Mouse (Mus musculus) liver, adult 2 months (tissue): Measurements from ENCODE around the gene 4930519G04Rik. TPM values are rescaled to one million over a fixed set of nuclear protein-coding genes. Genes with fewer than 3 reads are reported as not detected.
"Not testable (repeated sequence)": the region's sequence is repeated elsewhere in the genome, so short reads cannot be mapped to it uniquely, and the experiment has no call there.

ENCODE experiments used
- DNase-seq: peaks from one replicate; pipeline ENCODE4 v3.0.0-alpha.2; 2011; ENCODE audit warnings: low read depth, low spot score; ENCODE audit errors: extremely low read depth
- H3K27ac ChIP-seq: fragments of 200-500 bp; replicated peaks from 2 replicates; pipeline ENCODE4 v1.5.1; 2012; ENCODE audit warnings: low read depth, mild to moderate bottlenecking, control low read depth, inconsistent platforms, low read length; ENCODE audit not compliant: insufficient read depth
- H3K27me3 ChIP-seq: fragments of 200-500 bp; 2 replicates; pipeline ENCODE4 v1.6.1; 2012; ENCODE audit warnings: mild to moderate bottlenecking, moderate library complexity, low read length, inconsistent platforms; ENCODE audit not compliant: control insufficient read depth, insufficient read depth
- H3K36me3 ChIP-seq: fragments of 200-500 bp; 2 replicates; pipeline ENCODE4 v1.6.1; 2012; ENCODE audit warnings: low read length, inconsistent platforms; ENCODE audit not compliant: control insufficient read depth, insufficient read depth
- H3K4me1 ChIP-seq: fragments of 200-500 bp; 2 replicates; pipeline ENCODE4 v1.6.1; 2011; ENCODE audit warnings: low read length; ENCODE audit not compliant: control insufficient read depth, insufficient read depth
- H3K4me3 ChIP-seq: fragments of 200-500 bp; 2 replicates; pipeline ENCODE4 v1.5.1; 2011; ENCODE audit warnings: low read depth, mild to moderate bottlenecking, control low read depth, low read length, moderate library complexity; ENCODE audit not compliant: insufficient read depth
- H3K79me2 ChIP-seq: fragments of 200-500 bp; 2 replicates; pipeline ENCODE4 v1.6.1; 2012; ENCODE audit warnings: inconsistent platforms, mild to moderate bottlenecking, low read length, moderate library complexity; ENCODE audit not compliant: control insufficient read depth, insufficient read depth
- H3K9ac ChIP-seq: fragments of 200-500 bp; 2 replicates; pipeline ENCODE4 v1.6.1; 2012; ENCODE audit warnings: low read depth, mild to moderate bottlenecking, control low read depth, inconsistent platforms, low read length
- CTCF ChIP-seq: fragments of 200-500 bp; IDR thresholded peaks from 2 replicates; pipeline ENCODE4 v1.5.1; 2011; ENCODE audit warnings: low read depth, low read length, control low read depth
- POLR2A ChIP-seq: fragments of 200-500 bp; IDR thresholded peaks from 2 replicates; pipeline ENCODE4 v1.6.1; 2011; ENCODE audit warnings: low read length, control low read depth; ENCODE audit not compliant: insufficient read depth; ENCODE audit errors: extremely low read depth
- WGBS: fragments of 180-500 bp; shearing (Covaris S2); methylation state at CpG from one replicate; pipeline ENCODE4 v1.1.7; 2018; 5-methylcytosine and 5-hydroxymethylcytosine counted together
- polyA plus RNA-seq: library from polyadenylated mRNA; depleted of rRNA; stranded (reverse); fragments of >200 nt; gene quantifications from 2 replicates; pipeline ENCODE4 v1.2.3, GENCODE M21; 2012
- total RNA-seq: library from RNA; depleted of rRNA; stranded (reverse); fragments of >200 nt; gene quantifications from 2 replicates; pipeline ENCODE4 v1.2.3, GENCODE M21; 2014

The 4930519G04Rik gene
- total and polyA plus RNA-seq, 2 experiments, result not detected

DNA sequence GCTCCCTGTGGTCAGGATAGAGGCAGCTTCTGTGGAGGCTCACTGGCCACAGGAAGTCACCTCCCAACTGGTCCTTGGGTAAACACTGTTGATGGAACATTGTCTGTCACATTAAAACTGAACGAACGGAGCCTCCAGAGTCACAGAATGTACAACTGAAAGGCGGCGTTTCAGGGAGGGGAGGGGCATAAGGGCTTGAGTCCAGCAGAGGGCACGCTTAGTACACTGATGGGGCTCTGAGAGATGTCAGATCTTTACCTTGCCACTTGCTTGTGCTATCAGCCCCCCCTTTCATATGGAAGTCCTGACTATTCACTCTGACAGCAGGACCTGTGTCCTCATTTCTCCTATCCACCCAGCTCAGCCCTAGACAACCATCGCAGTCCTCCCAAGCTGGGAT lies 22.4 kb downstream of the 4930519G04Rik start:
- Histone ChIP-seq H3K27ac (no peak overlapping the region), H3K27me3 (no peaks in the 10 kb centered on the region), H3K36me3 (no peaks in the 10 kb centered on the region), H3K4me1 (no peaks in the 10 kb centered on the region), H3K9ac (no peak overlapping the region), H3K79me2 (no peaks in the 10 kb centered on the region), H3K4me3 (no peak overlapping the region)
- TF ChIP-seq CTCF (peak; percentile 70), POLR2A (no peak)
- DNase-seq, result peak; percentile 23
- 26% methylated on average over 6 of the region's 6 CpGs for WGBS

DNA sequence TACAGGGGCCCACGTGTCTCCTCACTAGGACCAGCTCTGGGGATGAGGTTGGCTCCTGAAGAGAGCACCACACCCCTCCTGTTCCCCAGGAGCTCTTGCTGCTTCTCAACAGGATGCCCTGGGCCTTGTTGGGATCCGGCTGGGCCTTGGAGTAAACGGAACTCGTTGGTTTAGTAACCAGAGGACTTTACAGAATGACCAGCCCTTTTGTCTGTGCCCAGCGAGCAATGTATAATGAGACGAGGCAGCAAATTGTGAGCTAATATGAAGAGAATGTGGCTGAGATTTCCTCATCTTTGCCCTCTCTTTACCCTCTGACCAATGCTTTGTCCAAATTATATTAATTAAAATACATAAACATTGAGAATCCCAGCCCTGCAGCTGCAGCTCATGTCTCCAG lies 22.9 kb downstream of the 4930519G04Rik start:
- Histone ChIP-seq H3K9ac (no peak overlapping the region), H3K27me3 (no peaks in the 10 kb centered on the region), H3K79me2 (no peaks in the 10 kb centered on the region), H3K4me3 (no peak overlapping the region), H3K36me3 (no peaks in the 10 kb centered on the region), H3K27ac (no peak overlapping the region), H3K4me1 (no peaks in the 10 kb centered on the region)
- DNase-seq, result no peak
- TF ChIP-seq POLR2A (no peak), CTCF (no peak)
- WGBS, result 73% methylated on average over 6 of the region's 6 CpGs

DNA sequence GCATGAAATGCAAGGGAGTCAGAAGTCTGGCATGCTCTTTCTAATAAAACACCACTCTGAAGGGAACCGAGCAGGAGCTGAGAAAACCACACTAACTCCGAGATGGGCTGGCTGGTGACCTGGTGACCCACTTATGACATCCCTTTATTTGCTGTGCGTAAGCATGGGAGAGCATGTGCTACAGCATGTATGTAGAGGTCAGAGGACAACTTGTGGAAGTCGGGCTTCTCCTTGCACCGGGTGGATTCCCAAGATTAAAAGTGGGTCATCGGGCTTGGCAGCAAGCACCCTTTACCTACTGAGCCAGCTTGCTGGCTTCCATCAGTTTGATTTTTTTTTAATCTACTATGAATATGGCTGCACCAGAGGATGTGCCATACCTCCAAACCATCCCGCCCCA lies 24.0 kb downstream of the 4930519G04Rik start:
- DNase-seq, result peak; percentile 6
- H3K36me3 ChIP-seq, result no peaks in the 10 kb centered on the region
- TF ChIP-seq CTCF (no peak), POLR2A (no peak)
- no peaks in the 10 kb centered on the region for H3K79me2 ChIP-seq
- H3K27me3 ChIP-seq, result no peaks in the 10 kb centered on the region
- no peak overlapping the region for H3K4me3 ChIP-seq
- H3K27ac ChIP-seq, result no peak overlapping the region
- 44% methylated on average over 7 of the region's 7 CpGs for WGBS
- no peak overlapping the region for H3K9ac ChIP-seq
- H3K4me1 ChIP-seq, result no peaks in the 10 kb centered on the region

DNA sequence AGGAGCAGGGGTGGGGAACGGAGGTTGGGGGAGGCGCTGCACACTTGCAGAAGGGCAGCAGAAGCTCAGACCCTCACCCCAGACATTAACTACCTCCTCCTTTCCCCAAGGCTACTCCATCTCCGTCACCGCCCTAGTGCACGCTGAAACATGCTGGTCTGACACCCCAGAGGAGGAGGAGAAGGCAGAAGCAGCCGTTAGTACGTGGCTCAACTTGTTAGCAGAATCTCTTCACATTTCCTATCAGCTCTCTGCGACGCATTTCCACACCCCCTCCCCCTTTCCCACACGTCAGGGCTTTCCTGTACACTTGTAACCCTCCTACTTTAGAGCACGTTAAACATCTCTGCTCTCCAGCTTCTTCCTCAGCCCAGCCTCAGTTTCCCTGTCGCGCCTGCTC lies 25.9 kb downstream of the 4930519G04Rik start:
- H3K79me2 ChIP-seq, result no peaks in the 10 kb centered on the region
- 74% methylated on average over 13 of the region's 13 CpGs for WGBS
- H3K4me3 ChIP-seq, result no peak overlapping the region
- H3K27ac ChIP-seq, result no peak overlapping the region
- no peaks in the 10 kb centered on the region for H3K4me1 ChIP-seq
- H3K9ac ChIP-seq, result no peak overlapping the region
- no peak for DNase-seq
- H3K27me3 ChIP-seq, result no peaks in the 10 kb centered on the region
- H3K36me3 ChIP-seq, result no peaks in the 10 kb centered on the region
- TF ChIP-seq CTCF (no peak), POLR2A (no peak)

DNA sequence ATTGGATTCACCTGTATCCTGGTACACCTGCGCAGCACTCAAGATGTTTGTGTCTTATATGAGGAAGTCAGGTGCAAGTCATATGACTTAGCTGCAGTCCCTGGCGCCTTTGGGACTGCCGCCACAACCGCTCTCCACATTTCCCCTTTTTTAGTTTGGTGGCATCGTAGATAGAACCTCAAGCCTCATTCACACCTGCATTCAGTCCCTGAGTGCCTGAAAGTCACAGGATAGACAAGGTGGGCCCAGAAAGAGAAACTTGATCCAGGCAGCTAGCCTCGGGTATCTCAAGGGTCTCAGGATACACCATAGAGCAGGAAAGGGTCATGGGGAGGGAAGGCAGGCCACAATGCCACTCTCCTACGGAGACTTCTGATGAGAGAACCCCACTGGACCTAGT lies 28.9 kb downstream of the 4930519G04Rik start:
- H3K36me3 ChIP-seq, H3K9ac ChIP-seq, H3K79me2 ChIP-seq, DNase-seq, H3K27me3 ChIP-seq, H3K27ac ChIP-seq, H3K4me3 ChIP-seq, H3K4me1 ChIP-seq: not testable (repeated sequence)
- 89% methylated on average over 6 of the region's 7 CpGs for WGBS

DNA sequence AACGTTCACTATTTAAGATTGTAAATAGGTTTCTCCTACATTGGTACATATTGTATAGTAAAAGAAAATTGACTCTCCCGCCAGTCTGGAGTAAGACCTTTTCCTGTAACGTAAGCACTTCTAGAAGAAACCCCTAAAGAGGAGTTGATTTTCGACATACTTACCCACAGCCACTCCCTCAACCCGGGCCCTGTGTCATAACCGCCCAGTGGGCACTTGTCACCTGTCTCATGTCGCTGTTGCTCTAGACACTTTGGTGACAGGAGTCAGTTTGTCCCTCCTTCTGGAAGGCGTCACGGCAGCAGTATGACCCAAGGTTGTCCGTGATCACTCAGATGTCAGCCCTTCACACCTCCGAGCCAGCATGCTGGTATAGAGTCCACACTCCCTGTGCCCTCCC lies 29.6 kb downstream of the 4930519G04Rik start:
- 92% methylated on average over 11 of the region's 11 CpGs for WGBS
- no peaks in the 10 kb centered on the region for H3K27me3 ChIP-seq
- H3K79me2 ChIP-seq, result no peaks in the 10 kb centered on the region
- no peak overlapping the region for H3K27ac ChIP-seq
- H3K36me3 ChIP-seq, result no peaks in the 10 kb centered on the region
- no peak overlapping the region for H3K9ac ChIP-seq
- no peak overlapping the region for H3K4me3 ChIP-seq
- peaks cover 3% of the 10 kb centered on the region; the same call in 1 of the 2 replicates for H3K4me1 ChIP-seq
- TF ChIP-seq POLR2A (no peak), CTCF (no peak)
- DNase-seq, result no peak
